Mouse (Mus musculus) fibroblast of lung, adult 2 months (primary cell): ENCODE results near the gene Gm47985.

Experiments used
- DNase-seq: peaks from one replicate; pipeline ENCODE4 v3.0.0-alpha.2; 2011; ENCODE audit warnings: low read depth

Gene Gm47985

DNA sequence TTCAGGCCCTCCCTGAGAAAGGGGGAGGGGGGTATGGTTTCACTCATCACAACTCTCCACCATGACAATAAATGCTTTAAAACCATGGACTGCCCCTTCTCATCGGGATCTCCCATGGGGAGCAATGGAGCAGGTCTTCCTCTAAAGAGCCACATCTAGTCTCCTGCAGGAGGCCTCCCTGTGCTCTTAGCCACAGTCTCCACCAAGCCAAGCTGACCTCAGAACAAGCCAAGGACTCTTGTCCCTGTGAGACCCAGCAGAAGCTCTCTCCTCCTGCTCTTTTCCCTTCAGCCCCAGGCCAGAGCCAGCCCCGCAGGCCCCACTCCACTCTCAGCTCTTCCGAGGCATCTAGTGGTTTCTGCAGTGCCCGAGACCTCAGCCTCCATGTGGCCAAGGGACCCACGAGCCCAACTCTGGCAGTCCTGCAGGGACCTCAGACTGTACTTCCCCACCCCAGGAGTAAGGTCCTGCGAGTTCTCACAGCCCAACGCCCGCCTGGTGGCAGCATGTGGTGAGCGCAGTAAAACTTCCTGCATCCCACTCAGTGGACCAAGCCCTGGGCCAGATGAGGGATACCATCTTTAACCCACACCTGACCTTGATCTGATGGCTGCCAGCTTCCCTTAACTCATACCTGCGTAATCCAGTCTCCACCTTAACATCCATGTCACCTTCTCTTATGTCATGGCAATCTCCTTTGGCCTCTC is 40.4 kb downstream of the Gm47985 start:
- no peak for DNase-seq

DNA sequence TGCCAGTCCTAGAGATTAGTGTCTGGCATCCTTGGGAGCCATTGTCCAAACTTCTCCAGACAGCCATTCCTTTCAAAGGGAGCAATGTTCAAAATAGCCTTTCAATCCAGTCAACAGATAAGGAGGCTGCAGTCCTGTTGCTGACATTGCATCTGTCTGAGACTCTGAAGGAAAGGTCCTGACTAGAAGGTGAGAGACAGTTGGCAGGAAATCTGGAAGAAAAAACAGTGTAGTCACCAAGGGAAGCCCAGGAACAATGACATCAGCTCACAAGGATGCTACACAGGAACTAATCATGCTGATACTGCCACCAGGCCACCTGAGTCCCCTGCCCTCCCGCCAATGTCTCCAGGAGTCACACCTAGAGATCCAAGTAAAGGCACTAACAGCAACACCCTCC is 41.0 kb downstream of the Gm47985 start:
- DNase-seq, result no peak

DNA sequence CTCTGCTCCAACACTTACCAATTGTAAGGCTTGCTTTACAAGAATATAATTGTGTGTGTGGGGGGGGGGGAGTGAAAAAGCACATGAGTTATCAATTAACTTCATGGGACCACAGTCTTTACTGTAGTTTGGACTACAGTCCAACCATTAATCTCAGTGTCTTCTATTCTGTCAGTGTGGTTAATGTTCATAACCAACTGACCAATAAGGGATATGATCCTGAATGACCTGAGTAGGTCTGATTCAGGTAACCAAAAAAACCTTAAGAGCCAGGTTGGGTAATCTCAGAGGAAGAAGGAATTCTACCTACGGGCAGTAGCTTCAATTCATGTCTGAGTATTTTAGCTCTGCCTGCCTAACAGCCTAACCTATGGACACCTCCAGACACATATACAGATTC is 42.2 kb downstream of the Gm47985 start:
- no peak for DNase-seq

DNA sequence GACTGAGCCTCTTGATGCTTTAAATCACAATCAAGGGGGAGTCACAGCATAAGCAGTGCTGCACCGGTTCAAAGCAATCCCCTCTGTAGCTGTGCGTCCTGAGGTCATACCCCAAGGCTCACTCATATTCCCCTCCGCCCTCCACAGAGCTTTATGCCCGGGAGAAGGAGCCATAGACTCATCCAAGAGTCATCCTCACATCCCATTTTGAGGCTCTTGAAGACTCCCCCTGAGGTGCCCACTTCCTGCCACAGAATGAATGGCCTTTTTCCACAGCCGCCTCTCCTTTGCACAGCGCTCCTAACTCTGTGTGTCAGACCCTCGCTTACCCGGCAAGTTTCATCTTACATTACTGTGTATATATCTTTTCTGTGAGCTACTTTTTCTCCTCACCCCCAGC is 45.2 kb downstream of the Gm47985 start:
- no peak for DNase-seq

- DNase-seq, result no peak
These were observed 46.1 kb downstream of the Gm47985 start for GRCm38 (mm10) chr1:151228320-151228989.

GRCm38 (mm10) chr1:151232346-151232745 is 50.0 kb downstream of the Gm47985 start:
- no peak for DNase-seq

GRCm38 (mm10) chr1:151233756-151234155 is 51.4 kb downstream of the Gm47985 start:
- no peak for DNase-seq
